Mouse (Mus musculus) A20 (cell line): ENCODE data around the gene Neurog2.

Experiments
- DNase-seq: peaks from one replicate; pipeline ENCODE4 v3.0.0-alpha.2; 2011; ENCODE audit warnings: low read depth, low spot score

Neurog2 gene

GRCm38 (mm10) chr3:127642211-127642610 lies 9.3 kb downstream of the Neurog2 start:
- DNase-seq, result no peak

GRCm38 (mm10) chr3:127646156-127646825 lies 13.4 kb downstream of the Neurog2 start:
- DNase-seq, result no peak

- DNase-seq, result no peak
Measured at GRCm38 (mm10) chr3:127651742-127652653, 19.1 kb downstream of the Neurog2 start.

GRCm38 (mm10) chr3:127660712-127661111 lies 27.8 kb downstream of the Neurog2 start:
- no peak for DNase-seq

- DNase-seq, result no peak
Measured at GRCm38 (mm10) chr3:127661646-127662531, 29.0 kb downstream of the Neurog2 start.

- DNase-seq, result no peak
Measured at GRCm38 (mm10) chr3:127679703-127680102, 46.8 kb downstream of the Neurog2 start.
